18 mouse cellular contexts compared by ENCODE assay signal in the genomic region with DNA sequence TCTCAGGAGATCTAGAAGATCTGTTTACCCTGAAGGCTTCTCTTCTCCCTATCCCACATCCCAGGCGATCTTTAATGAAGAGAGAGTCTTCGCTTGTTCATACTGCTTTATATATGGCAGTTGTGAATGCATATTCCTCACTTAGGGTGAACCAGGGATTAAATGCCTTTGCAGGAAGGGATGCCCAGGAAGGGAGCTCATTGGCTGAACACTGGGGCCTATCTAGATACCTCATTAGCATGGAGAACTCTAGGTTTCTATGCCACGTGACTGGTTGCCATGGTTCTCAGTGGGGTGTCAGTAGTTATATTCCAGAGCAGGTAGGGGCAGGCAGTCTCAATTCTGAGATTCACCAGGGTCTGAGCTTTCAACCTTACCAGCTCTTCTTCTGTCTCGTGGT. TPM values are rescaled to one million over a fixed set of nuclear protein-coding genes. Genes with fewer than 3 reads are reported as not detected.
DNase-seq lines count a peak whose midpoint lies in the region; ATAC-seq and TF ChIP-seq lines count a peak whose summit lies in the region.
"Had no signal": no experiment of that assay in that cellular context is flagged by ENCODE, and none has a peak within 500 bp of the region (broad histone marks: within the 10 kb centered on the region; RNA-seq: fewer than 3 reads in every experiment).

No protein-coding gene starts in this region.

- 66% methylated on average over 4 of the region's 4 CpGs for WGBS in heart, embryonic 11.5 days (ENCODE audit: insufficient replicate concordance)
- WGBS in forebrain, embryonic 13.5 days, result 67% methylated on average over 4 of the region's 4 CpGs
- 84% methylated on average over 4 of the region's 4 CpGs for WGBS in limb, embryonic 10.5 days
- 66% methylated on average over 4 of the region's 4 CpGs for WGBS in midbrain, postnatal 0 days

- no peak for DNase-seq in heart, adult 18-20 months
- DNase-seq in limb, embryonic 10.5 days (ENCODE audit: low spot score), result no peak
- DNase-seq in midbrain, postnatal 0 days (ENCODE audit: low spot score), result no peak
- DNase-seq in kidney, postnatal 36 days, result no peak
- DNase-seq in ovary, adult 18-20 months (ENCODE audit: low spot score), result no peak
- DNase-seq: adrenal gland, adult 2 months; cerebellum, postnatal 10 days; gastrocnemius, postnatal 36 days; thymus, postnatal 14 days had no signal

- no peaks in the 10 kb centered on the region for H3K36me3 ChIP-seq in heart, embryonic 11.5 days (ENCODE audit: control insufficient read depth, insufficient read depth, low read length)
- H3K36me3 ChIP-seq in forebrain, embryonic 13.5 days (ENCODE audit: poor library complexity, severe bottlenecking), result peaks cover 16% of the 10 kb centered on the region
- peaks cover 6% of the 10 kb centered on the region; the same call in 1 of the 2 replicates for H3K36me3 ChIP-seq in limb, embryonic 10.5 days
- H3K36me3 ChIP-seq in midbrain, postnatal 0 days (ENCODE audit: insufficient read depth, low read length), result no peaks in the 10 kb centered on the region

- TF ChIP-seq CTCF in midbrain, postnatal 0 days (IDR thresholded peaks at IDR 0.05), result 0 out of 2 replicates have a peak, but pooled peaks have one; percentile 7

- no peak overlapping the region for H3K9ac ChIP-seq in heart, embryonic 11.5 days (ENCODE audit: low read depth, low read length)
- H3K9ac ChIP-seq in forebrain, embryonic 13.5 days, result no peak overlapping the region
- H3K9ac ChIP-seq in midbrain, postnatal 0 days (replicated peaks; ENCODE audit: low read length, poor library complexity, severe bottlenecking), result no peak overlapping the region
- H3K9ac ChIP-seq: limb, embryonic 12.5 days; liver, embryonic 14.5 days had no signal

- H3K27ac ChIP-seq in heart, embryonic 11.5 days (ENCODE audit: low read depth, low read length), result peak overlapping the region; percentile 58; the same call in 1 of the 2 replicates
- peak overlapping the region; percentile 72 for H3K27ac ChIP-seq in forebrain, embryonic 13.5 days
- H3K27ac ChIP-seq in limb, embryonic 10.5 days, result 0 out of 2 replicates have a peak overlapping the region, but pooled peaks have one; percentile 33
- 0 out of 2 replicates have a peak overlapping the region, but pooled peaks have one; percentile 8 for H3K27ac ChIP-seq in midbrain, postnatal 0 days (ENCODE audit: low read depth, low read length)
- H3K27ac ChIP-seq: limb, embryonic 12.5 days; liver, embryonic 14.5 days had no signal

- H3K9me3 ChIP-seq in heart, embryonic 11.5 days (replicated peaks; ENCODE audit: control insufficient read depth, low read length), result no peaks in the 10 kb centered on the region
- H3K9me3 ChIP-seq in forebrain, embryonic 13.5 days (replicated peaks), result no peaks in the 10 kb centered on the region
- no peaks in the 10 kb centered on the region for H3K9me3 ChIP-seq in limb, embryonic 10.5 days (replicated peaks)
- H3K9me3 ChIP-seq in midbrain, postnatal 0 days (ENCODE audit: low read length), result no peaks in the 10 kb centered on the region
- H3K9me3 ChIP-seq: heart, embryonic 12.5 days had no signal

- no peaks in the 10 kb centered on the region for H3K27me3 ChIP-seq in heart, embryonic 11.5 days (ENCODE audit: control insufficient read depth, insufficient read depth, low read length)
- no peaks in the 10 kb centered on the region for H3K27me3 ChIP-seq in forebrain, embryonic 13.5 days
- H3K27me3 ChIP-seq in limb, embryonic 10.5 days (ENCODE audit: low read depth, poor library complexity, severe bottlenecking), result peaks cover 5% of the 10 kb centered on the region
- H3K27me3 ChIP-seq in midbrain, postnatal 0 days (ENCODE audit: insufficient read depth, low read length), result no peaks in the 10 kb centered on the region
- H3K27me3 ChIP-seq: CH12.LX; heart, embryonic 12.5 days had no signal

- no peak overlapping the region for H3K4me3 ChIP-seq in heart, embryonic 11.5 days (ENCODE audit: low read depth, low read length)
- no peak overlapping the region for H3K4me3 ChIP-seq in forebrain, embryonic 13.5 days
- H3K4me3 ChIP-seq in limb, embryonic 10.5 days, result no peak overlapping the region
- no peak overlapping the region for H3K4me3 ChIP-seq in midbrain, postnatal 0 days (ENCODE audit: low read depth, low read length)
- H3K4me3 ChIP-seq: heart, embryonic 12.5 days; left cerebral cortex, adult 2 months; limb, embryonic 12.5 days; megakaryocyte, embryonic 14.5 days had no signal

- H3K4me2 ChIP-seq in heart, embryonic 11.5 days, result no peak overlapping the region
- no peak overlapping the region for H3K4me2 ChIP-seq in forebrain, embryonic 13.5 days
- H3K4me2 ChIP-seq in midbrain, postnatal 0 days (ENCODE audit: low read depth, low read length, poor library complexity, severe bottlenecking), result no peak overlapping the region
- H3K4me2 ChIP-seq: limb, embryonic 12.5 days had no signal

- ATAC-seq in heart, embryonic 11.5 days (replicated peaks; ENCODE audit: insufficient number of reproducible peaks, low FRiP score, low TSS enrichment), result no peak
- no peak; the same call in 1 of the 2 replicates for ATAC-seq in forebrain, embryonic 13.5 days
- 0 out of 2 replicates have a peak, but pooled peaks have one; percentile 18 for ATAC-seq in midbrain, postnatal 0 days (ENCODE audit: low FRiP score)
- ATAC-seq: intestine, postnatal 0 days had no signal

- H3K4me1 ChIP-seq in heart, embryonic 11.5 days (ENCODE audit: control insufficient read depth, insufficient read depth, low read length), result peaks cover 21% of the 10 kb centered on the region
- peaks cover 37% of the 10 kb centered on the region for H3K4me1 ChIP-seq in forebrain, embryonic 13.5 days
- H3K4me1 ChIP-seq in limb, embryonic 10.5 days, result peaks cover 35% of the 10 kb centered on the region
- peaks cover 8% of the 10 kb centered on the region; the same call in 1 of the 2 replicates for H3K4me1 ChIP-seq in midbrain, postnatal 0 days (ENCODE audit: insufficient read depth, low read length)
- H3K4me1 ChIP-seq: megakaryocyte, embryonic 14.5 days had no signal

RNA-seq across cellular contexts. Expression of gene Ackr3, which starts 17.1 kb away (rescaled TPM):
- 45.3 and 50.2 TPM in 2 replicates for polyA plus RNA-seq in heart, embryonic 11.5 days (2014; fragmentation: Nextera tagmentation; extraction: Ambion mirVana)
- 10 to 100 TPM; 49.2 to 52.5 TPM for total RNA-seq in heart, adult 18-20 months (2021)
- polyA plus RNA-seq in forebrain, embryonic 13.5 days (2015; fragmentation: Nextera tagmentation; extraction: Ambion mirVana), result 28.5 and 29.1 TPM in 2 replicates
- 12.9 and 16.5 TPM in 2 replicates for polyA plus RNA-seq in limb, embryonic 10.5 days (2016; fragmentation: Nextera tagmentation; extraction: Ambion mirVana)
- total RNA-seq in midbrain, postnatal 0 days (2014; rRNA removed), result 7.9 and 9.6 TPM in 2 replicates
- polyA plus RNA-seq in midbrain, postnatal 0 days (2015; fragmentation: Nextera tagmentation; extraction: Ambion mirVana), result 4.5 and 5.7 TPM in 2 replicates

Comparison
In these comparisons a context has a peak if more than half of its experiments do, and no peak if none do; other contexts are left out.
1. H3K27ac ChIP-seq: peak in every context shown above with its lines; median percentile 72 in forebrain, embryonic 13.5 days; 58 in heart, embryonic 11.5 days; 33 in limb, embryonic 10.5 days; 8 in midbrain, postnatal 0 days.